Comparison of ENCODE assay signal across 7 mouse cellular contexts in genomic region chr7:99537183-99537756, GRCm38 (mm10). TPM values are rescaled to one million over a fixed set of nuclear protein-coding genes. Genes with fewer than 3 reads are reported as not detected.
A peak's percentile ranks its signal among the peaks of the same experiment; 100 is the strongest.
DNase-seq lines count a peak whose midpoint lies in the region; ATAC-seq and TF ChIP-seq lines count a peak whose summit lies in the region.

No protein-coding gene starts in this region.

- no peak overlapping the region for H3K27ac ChIP-seq in lung, embryonic 14.5 days (ENCODE audit: low read depth)
- no peak overlapping the region for H3K27ac ChIP-seq in forebrain, embryonic 12.5 days
- peak overlapping the region; percentile 2; the same call in 1 of the 2 replicates for H3K27ac ChIP-seq in intestine, embryonic 16.5 days (ENCODE audit: low read length)
- H3K27ac ChIP-seq in neural tube, embryonic 15.5 days (replicated peaks): no peak overlapping the region; the same call in 1 of the 2 replicates

- TF ChIP-seq CTCF in lung, embryonic 14.5 days (IDR thresholded peaks at IDR 0.05; ENCODE audit: low read depth): no peak

- no peak overlapping the region; the same call in 1 of the 2 replicates for H3K9ac ChIP-seq in lung, embryonic 14.5 days
- no peak overlapping the region for H3K9ac ChIP-seq in forebrain, embryonic 12.5 days
- H3K9ac ChIP-seq in intestine, embryonic 16.5 days (ENCODE audit: low read depth, low read length): 0 out of 2 replicates have a peak overlapping the region, but pooled peaks have one; percentile 2
- H3K9ac ChIP-seq in neural tube, embryonic 15.5 days (replicated peaks): peak overlapping the region; percentile 75

- WGBS in lung, embryonic 14.5 days: 35% methylated on average over 5 of the region's 5 CpGs
- 33% methylated on average over 5 of the region's 5 CpGs for WGBS in forebrain, embryonic 12.5 days
- 43% methylated on average over 5 of the region's 5 CpGs for WGBS in intestine, embryonic 16.5 days
- WGBS in neural tube, embryonic 15.5 days: 35% methylated on average over 5 of the region's 5 CpGs

- ATAC-seq in lung, embryonic 14.5 days (ENCODE audit: insufficient read depth): no peak
- no peak for ATAC-seq in forebrain, embryonic 12.5 days (ENCODE audit: low FRiP score)
- ATAC-seq in intestine, embryonic 16.5 days: 0 out of 2 replicates have a peak, but pooled peaks have one; percentile 3
- no peak for ATAC-seq in neural tube, embryonic 15.5 days (ENCODE audit: low FRiP score)

- no peaks in the 10 kb centered on the region for H3K27me3 ChIP-seq in lung, embryonic 14.5 days (ENCODE audit: insufficient read depth, low read length)
- peaks cover 8% of the 10 kb centered on the region; the same call in 1 of the 2 replicates for H3K27me3 ChIP-seq in forebrain, embryonic 12.5 days
- no peaks in the 10 kb centered on the region for H3K27me3 ChIP-seq in intestine, embryonic 16.5 days (replicated peaks; ENCODE audit: control insufficient read depth, insufficient read depth, low read length)
- no peaks in the 10 kb centered on the region for H3K27me3 ChIP-seq in neural tube, embryonic 15.5 days (replicated peaks)

- no peaks in the 10 kb centered on the region for H3K9me3 ChIP-seq in lung, embryonic 14.5 days (ENCODE audit: low read depth, low read length)
- H3K9me3 ChIP-seq in forebrain, embryonic 12.5 days: no peaks in the 10 kb centered on the region
- H3K9me3 ChIP-seq in intestine, embryonic 16.5 days (ENCODE audit: control insufficient read depth, low read length): no peaks in the 10 kb centered on the region
- H3K9me3 ChIP-seq in neural tube, embryonic 15.5 days (replicated peaks): no peaks in the 10 kb centered on the region

- H3K4me2 ChIP-seq in lung, embryonic 14.5 days: peak overlapping the region; percentile 92
- H3K4me2 ChIP-seq in forebrain, embryonic 12.5 days: peak overlapping the region; percentile 88
- H3K4me2 ChIP-seq in intestine, embryonic 16.5 days (ENCODE audit: low read depth, low read length): peak overlapping the region; percentile 90
- peak overlapping the region; percentile 83 for H3K4me2 ChIP-seq in neural tube, embryonic 15.5 days

- H3K4me3 ChIP-seq in lung, embryonic 14.5 days (ENCODE audit: low read depth, low read length): peak overlapping the region; percentile 77
- peak overlapping the region; percentile 10; the same call in 1 of the 2 replicates for H3K4me3 ChIP-seq in forebrain, embryonic 12.5 days (replicated peaks)
- no peak overlapping the region for H3K4me3 ChIP-seq in intestine, embryonic 16.5 days (ENCODE audit: low read length)
- H3K4me3 ChIP-seq in neural tube, embryonic 15.5 days (replicated peaks): peak overlapping the region; percentile 66

- DNase-seq in lung, embryonic 14.5 days: no peak
- DNase-seq in lung, postnatal 14 days: no peak
- DNase-seq in retina, embryonic 14.5 days (ENCODE audit: low spot score): no peak
- DNase-seq in kidney, adult 18-20 months: no peak

- peaks cover 42% of the 10 kb centered on the region for H3K4me1 ChIP-seq in lung, embryonic 14.5 days (ENCODE audit: insufficient read depth)
- peaks cover 61% of the 10 kb centered on the region for H3K4me1 ChIP-seq in forebrain, embryonic 12.5 days
- peaks cover 60% of the 10 kb centered on the region for H3K4me1 ChIP-seq in intestine, embryonic 16.5 days (ENCODE audit: control insufficient read depth, insufficient read depth, low read length)
- H3K4me1 ChIP-seq in neural tube, embryonic 15.5 days: peaks cover 76% of the 10 kb centered on the region

- H3K36me3 ChIP-seq in lung, embryonic 14.5 days (ENCODE audit: insufficient read depth): no peaks in the 10 kb centered on the region
- no peaks in the 10 kb centered on the region for H3K36me3 ChIP-seq in forebrain, embryonic 12.5 days (replicated peaks)
- no peaks in the 10 kb centered on the region for H3K36me3 ChIP-seq in intestine, embryonic 16.5 days (ENCODE audit: control insufficient read depth, insufficient read depth, low read length)
- peaks cover under 1% of the 10 kb centered on the region; the same call in 1 of the 2 replicates for H3K36me3 ChIP-seq in neural tube, embryonic 15.5 days

RNA-seq across cellular contexts. Expression of gene Arrb1, which starts 2.0 kb away (rescaled TPM):
- 7.0 and 7.8 TPM in 2 replicates for polyA plus RNA-seq in lung, embryonic 14.5 days (2014; fragmentation: Nextera tagmentation; extraction: Ambion mirVana)
- polyA plus RNA-seq in forebrain, embryonic 12.5 days (2016; fragmentation: Nextera tagmentation; extraction: Ambion mirVana): 10.8 and 12.2 TPM in 2 replicates
- 7.7 and 9.2 TPM in 2 replicates for polyA plus RNA-seq in intestine, embryonic 16.5 days (2015; fragmentation: Nextera tagmentation; extraction: Ambion mirVana)
- 15.1 and 16.6 TPM in 2 replicates for polyA plus RNA-seq in neural tube, embryonic 15.5 days (2015; fragmentation: Nextera tagmentation; extraction: Ambion mirVana)

RNA-seq across cellular contexts. Expression of gene Rps3, which starts 53.7 kb away (rescaled TPM):
- polyA plus RNA-seq in lung, embryonic 14.5 days (2014; fragmentation: Nextera tagmentation; extraction: Ambion mirVana): 922 and 969 TPM in 2 replicates
- 597 and 603 TPM in 2 replicates for polyA plus RNA-seq in forebrain, embryonic 12.5 days (2016; fragmentation: Nextera tagmentation; extraction: Ambion mirVana)
- polyA plus RNA-seq in intestine, embryonic 16.5 days (2015; fragmentation: Nextera tagmentation; extraction: Ambion mirVana): 775 and 816 TPM in 2 replicates
- polyA plus RNA-seq in neural tube, embryonic 15.5 days (2015; fragmentation: Nextera tagmentation; extraction: Ambion mirVana): 412 and 499 TPM in 2 replicates

Comparison
In these comparisons a context has a peak if more than half of its experiments do, and no peak if none do; other contexts are left out.
1. H3K9ac ChIP-seq: peak in intestine, embryonic 16.5 days (single experiment) and neural tube, embryonic 15.5 days (single experiment); none in lung, embryonic 14.5 days (single experiment) and forebrain, embryonic 12.5 days (single experiment).
2. Peak in every context shown above with its lines, with median percentiles within 50 percentile points of each other: H3K4me2 ChIP-seq.